Mouse (Mus musculus) stomach, postnatal 0 days (tissue): ENCODE measurements around the gene Smoc2.

ENCODE experiments used
- CTCF ChIP-seq: IDR thresholded peaks from 2 replicates; pipeline ENCODE4 v1.5.1; 2016; ENCODE audit warnings: antibody characterized with exemption, low read depth, mild to moderate bottlenecking, moderate library complexity
- EP300 ChIP-seq: optimal IDR thresholded peaks from 2 replicates; pipeline ENCODE3; 2016; ENCODE audit warnings: antibody characterized with exemption

DNA sequence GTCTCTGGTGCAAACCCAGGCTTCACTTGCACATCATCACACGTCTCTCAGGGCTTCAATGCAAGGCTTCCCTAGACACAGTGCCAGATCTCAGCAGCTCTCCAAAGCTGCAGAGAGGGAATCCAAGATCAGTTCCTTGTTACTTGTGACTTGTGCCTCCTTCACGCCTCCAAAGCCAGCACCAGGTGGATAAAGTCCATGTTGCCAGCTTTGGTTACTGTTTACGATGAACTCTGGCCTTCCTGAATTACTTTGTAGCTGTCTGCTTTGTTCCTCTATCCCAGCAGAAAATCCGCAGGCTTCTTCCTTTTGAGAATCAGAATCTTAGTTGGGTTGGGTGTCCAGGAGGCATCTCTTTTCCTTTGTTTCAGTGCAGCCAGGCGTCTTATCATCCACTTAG lies 14.3 kb downstream of the Smoc2 start:
- TF ChIP-seq EP300 (no peak), CTCF (no peak)
